Mouse (Mus musculus): ENCODE measurements around the gene Got1.

DNA sequence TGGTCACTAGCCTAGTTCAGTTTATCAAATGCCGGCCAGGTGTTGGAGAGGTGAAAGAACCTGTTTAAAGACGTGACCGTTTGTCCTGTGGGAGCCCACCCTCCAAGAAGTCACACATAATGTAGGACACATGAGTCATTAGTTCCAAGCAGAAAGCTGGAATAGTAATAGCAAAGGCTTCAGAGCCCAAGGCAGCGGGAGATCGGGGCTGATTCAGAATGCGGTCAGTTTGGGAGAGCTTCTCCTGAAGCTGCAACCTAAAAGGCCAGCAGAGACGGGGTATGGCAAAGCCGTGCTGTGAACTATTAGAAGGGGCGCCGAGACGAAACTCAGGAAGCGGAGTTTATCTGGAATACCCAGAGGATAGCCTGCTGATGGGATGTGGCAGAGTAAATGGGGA lies 63.9 kb downstream of the Got1 start:
- TF ChIP-seq POLR2A (IDR thresholded peaks at IDR 0.05; ENCODE audit: insufficient read length, low read depth) (no peak), REST (IDR thresholded peaks at IDR 0.05; ENCODE audit: insufficient read depth, insufficient read length) (no peak), MAX (IDR thresholded peaks at IDR 0.05; ENCODE audit: low read depth) (no peak), TCF12 (IDR thresholded peaks at IDR 0.05; ENCODE audit: insufficient read depth, poor library complexity, severe bottlenecking) (no peak), USF1 (IDR thresholded peaks at IDR 0.05; ENCODE audit: low read depth) (no peak), MYOG (IDR thresholded peaks at IDR 0.05; ENCODE audit: control insufficient read depth in 1 of 3, insufficient read depth in 1 of 3, insufficient read length in 2 of 3, low read depth in 2 of 3) (no peak), POLR2AphosphoS2 (IDR thresholded peaks at IDR 0.05; ENCODE audit: insufficient read length, low read depth) (no peak), CEBPB (IDR thresholded peaks at IDR 0.05; ENCODE audit: insufficient read depth, poor library complexity, severe bottlenecking) (no peak), TCF3 (IDR thresholded peaks at IDR 0.05; ENCODE audit: insufficient read length, low read depth) (no peak), MYOD1 (IDR thresholded peaks at IDR 0.05; ENCODE audit: control insufficient read depth in 1 of 3, insufficient read length in 2 of 3, low read depth in 2 of 3) (no peak)
